Mouse (Mus musculus): ENCODE results near the gene Pear1. TPM values are rescaled to one million over a fixed set of nuclear protein-coding genes. Genes with fewer than 3 reads are reported as not detected.

The Pear1 gene
- polyA plus RNA-seq, 1 experiment from 2014 or later = 3.6 TPM

DNA sequence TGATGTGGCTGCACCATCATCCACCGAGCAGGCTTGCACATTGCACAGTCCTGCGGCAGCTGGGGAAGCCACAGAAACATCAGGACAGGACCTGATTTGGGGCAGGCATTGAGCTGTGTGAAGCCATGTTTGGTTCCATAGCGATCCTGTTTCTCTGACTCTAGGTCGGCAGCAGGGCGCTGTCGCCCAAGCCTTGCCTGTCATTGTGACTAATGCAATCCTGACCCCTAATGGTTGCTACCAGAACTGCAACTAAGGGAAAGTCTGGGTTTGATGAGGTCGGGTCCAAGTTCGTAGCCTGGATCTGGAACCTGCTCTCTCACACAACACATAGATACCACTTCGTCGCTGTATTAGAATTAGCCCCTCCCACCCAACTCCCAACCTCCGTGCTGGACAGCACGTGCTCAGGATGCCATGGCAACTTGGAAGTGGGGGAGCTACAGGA, 7.4 kb downstream of the Pear1 start:
- no peaks in the 10 kb centered on the region for H3K4me1 ChIP-seq (ENCODE audit: control insufficient read depth, insufficient read depth, low read length)
- ATAC-seq (ENCODE audit: low read depth) = peak; percentile 73
- H3K9ac ChIP-seq (replicated peaks; ENCODE audit: low read depth, low read length) = no peak overlapping the region
- no peaks in the 10 kb centered on the region for H3K9me3 ChIP-seq (ENCODE audit: control insufficient read depth, low read length)
- H3K4me3 ChIP-seq (ENCODE audit: low read depth, low read length) = no peak overlapping the region
- no peaks in the 10 kb centered on the region for H3K36me3 ChIP-seq (ENCODE audit: control insufficient read depth, insufficient read depth, low read length)
- 6% methylated on average over 12 of the region's 12 CpGs for WGBS
- no peaks in the 10 kb centered on the region for H3K27me3 ChIP-seq (ENCODE audit: control insufficient read depth, insufficient read depth, low read length)
- H3K4me2 ChIP-seq (ENCODE audit: low read depth, low read length) = no peak overlapping the region
- H3K27ac ChIP-seq (ENCODE audit: low read depth, low read length) = no peak overlapping the region

- H3K27me3 ChIP-seq (ENCODE audit: control insufficient read depth, insufficient read depth, low read length) = peaks cover under 1% of the 10 kb centered on the region; the same call in 1 of the 2 replicates
- ATAC-seq (ENCODE audit: low read depth) = 0 out of 2 replicates have a peak, but pooled peaks have one; percentile 33
- 59% methylated on average over 6 of the region's 6 CpGs for WGBS
Observed at GRCm38 (mm10) chr3:87816166-87816565, 7.9 kb downstream of the Pear1 start.

DNA sequence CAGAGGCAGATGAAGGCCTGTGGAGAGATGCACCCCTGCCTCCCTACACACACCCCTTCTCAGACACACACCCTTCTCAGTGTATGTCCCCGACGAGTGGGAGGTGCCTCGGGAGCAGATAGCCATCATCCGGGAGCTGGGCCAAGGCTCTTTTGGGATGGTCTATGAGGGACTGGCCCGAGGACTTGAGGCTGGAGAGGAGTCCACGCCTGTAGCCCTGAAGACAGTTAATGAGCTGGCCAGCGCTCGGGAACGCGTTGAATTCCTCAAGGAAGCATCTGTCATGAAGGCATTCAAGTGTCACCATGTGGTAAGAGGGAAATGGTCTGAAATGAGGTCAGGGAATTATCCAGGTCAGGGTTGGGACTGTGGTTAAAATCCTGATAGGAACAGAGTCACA, 11.2 kb downstream of the Pear1 start:
- ATAC-seq (ENCODE audit: low read depth) = no peak
- no peaks in the 10 kb centered on the region for H3K9me3 ChIP-seq (ENCODE audit: control insufficient read depth, low read length)
- 55% methylated on average over 10 of the region's 10 CpGs for WGBS
- H3K27me3 ChIP-seq (ENCODE audit: control insufficient read depth, insufficient read depth, low read length) = peaks cover 30% of the 10 kb centered on the region
- no peaks in the 10 kb centered on the region for H3K36me3 ChIP-seq (ENCODE audit: control insufficient read depth, insufficient read depth, low read length)
- no peak overlapping the region for H3K27ac ChIP-seq (ENCODE audit: low read depth, low read length)
- H3K9ac ChIP-seq (replicated peaks; ENCODE audit: low read depth, low read length) = no peak overlapping the region
- H3K4me3 ChIP-seq (ENCODE audit: low read depth, low read length) = no peak overlapping the region
- H3K4me1 ChIP-seq (ENCODE audit: control insufficient read depth, insufficient read depth, low read length) = no peaks in the 10 kb centered on the region
- no peak overlapping the region for H3K4me2 ChIP-seq (ENCODE audit: low read depth, low read length)

More at GRCm38 (mm10) chr3:87816166-87816565, 7.9 kb downstream of the Pear1 start:
- Histone ChIP-seq H3K4me2 (ENCODE audit: low read depth, low read length) (no peak overlapping the region), H3K36me3 (ENCODE audit: control insufficient read depth, insufficient read depth, low read length) (no peaks in the 10 kb centered on the region), H3K4me1 (ENCODE audit: control insufficient read depth, insufficient read depth, low read length) (no peaks in the 10 kb centered on the region), H3K4me3 (ENCODE audit: low read depth, low read length) (no peak overlapping the region), H3K9ac (replicated peaks; ENCODE audit: low read depth, low read length) (no peak overlapping the region), H3K27ac (ENCODE audit: low read depth, low read length) (no peak overlapping the region), H3K9me3 (ENCODE audit: control insufficient read depth, low read length) (no peaks in the 10 kb centered on the region)

DNA sequence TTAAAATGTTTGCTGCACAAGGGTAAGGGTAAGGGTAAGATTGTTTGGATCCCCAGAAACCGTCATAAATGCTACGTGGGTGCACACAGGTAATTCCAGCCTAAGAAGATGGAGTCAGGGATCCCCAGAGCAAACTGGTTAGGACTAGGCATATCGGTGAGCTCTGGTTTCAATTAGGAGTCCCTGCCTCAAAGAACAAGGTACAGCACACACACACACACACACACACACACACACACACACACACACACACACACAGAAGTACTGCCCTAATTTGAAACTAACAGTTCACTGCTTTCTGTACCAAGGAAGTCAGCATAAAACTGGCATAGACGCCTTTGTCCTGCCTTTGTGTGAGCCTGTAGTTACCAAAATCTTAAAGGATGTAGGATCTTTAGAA, 11.7 kb downstream of the Pear1 start:
- H3K4me2 ChIP-seq (ENCODE audit: low read depth, low read length) = no peak overlapping the region
- no peak overlapping the region for H3K9ac ChIP-seq (replicated peaks; ENCODE audit: low read depth, low read length)
- no peaks in the 10 kb centered on the region for H3K4me1 ChIP-seq (ENCODE audit: control insufficient read depth, insufficient read depth, low read length)
- no peak for ATAC-seq (ENCODE audit: low read depth)
- no peak overlapping the region for H3K27ac ChIP-seq (ENCODE audit: low read depth, low read length)
- no peak overlapping the region for H3K4me3 ChIP-seq (ENCODE audit: low read depth, low read length)
- 74% methylated on average over 4 of the region's 4 CpGs for WGBS
- peaks cover 30% of the 10 kb centered on the region for H3K27me3 ChIP-seq (ENCODE audit: control insufficient read depth, insufficient read depth, low read length)
- H3K9me3 ChIP-seq (ENCODE audit: control insufficient read depth, low read length) = no peaks in the 10 kb centered on the region
- H3K36me3 ChIP-seq (ENCODE audit: control insufficient read depth, insufficient read depth, low read length) = no peaks in the 10 kb centered on the region

GRCm38 (mm10) chr3:87811297-87811696, 12.8 kb downstream of the Pear1 start:
- Histone ChIP-seq H3K9ac (replicated peaks; ENCODE audit: low read depth, low read length) (no peak overlapping the region), H3K36me3 (ENCODE audit: control insufficient read depth, insufficient read depth, low read length) (no peaks in the 10 kb centered on the region), H3K27me3 (ENCODE audit: control insufficient read depth, insufficient read depth, low read length) (peaks cover 35% of the 10 kb centered on the region), H3K9me3 (ENCODE audit: control insufficient read depth, low read length) (no peaks in the 10 kb centered on the region), H3K4me2 (ENCODE audit: low read depth, low read length) (no peak overlapping the region), H3K4me3 (ENCODE audit: low read depth, low read length) (no peak overlapping the region), H3K27ac (ENCODE audit: low read depth, low read length) (no peak overlapping the region), H3K4me1 (ENCODE audit: control insufficient read depth, insufficient read depth, low read length) (no peaks in the 10 kb centered on the region)
- no peak for ATAC-seq (ENCODE audit: low read depth)
- WGBS = 89% methylated on average over 8 of the region's 8 CpGs

DNA sequence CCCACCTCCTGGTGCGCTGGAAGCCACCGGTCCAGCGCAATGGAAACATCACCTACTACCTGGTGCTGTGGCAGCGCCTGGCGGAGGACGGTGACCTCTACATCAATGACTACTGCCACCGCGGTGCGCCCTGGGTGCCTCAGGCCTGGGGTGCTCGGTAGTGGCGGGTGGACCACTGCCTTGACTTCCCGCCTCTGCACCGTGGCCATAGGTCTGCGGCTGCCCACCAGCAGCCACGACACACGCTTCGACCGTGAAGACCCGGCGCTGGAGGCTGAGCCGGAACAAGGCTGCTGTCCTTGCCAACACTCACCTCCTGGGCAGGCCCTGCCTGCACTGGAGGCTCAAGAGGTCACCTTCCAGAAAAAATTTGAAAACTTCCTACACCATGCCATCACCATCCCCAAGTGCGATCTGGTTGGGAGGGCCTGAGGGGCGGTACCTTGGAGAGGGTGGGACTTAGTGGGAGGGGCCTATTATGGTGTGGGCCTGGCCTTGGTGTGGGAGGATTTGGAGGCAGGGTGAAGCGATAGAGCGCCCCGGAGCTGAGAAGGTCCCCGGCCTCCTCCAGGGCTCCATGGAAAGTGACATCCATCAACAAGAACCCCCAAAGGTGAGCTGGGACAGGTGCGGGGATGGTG, 14.7 kb downstream of the Pear1 start:
- ATAC-seq (ENCODE audit: low read depth) = peak; percentile 41
- H3K4me3 ChIP-seq (ENCODE audit: low read depth, low read length) = no peak overlapping the region
- H3K9ac ChIP-seq (replicated peaks; ENCODE audit: low read depth, low read length) = no peak overlapping the region
- H3K9me3 ChIP-seq (ENCODE audit: control insufficient read depth, low read length) = no peaks in the 10 kb centered on the region
- no peaks in the 10 kb centered on the region for H3K4me1 ChIP-seq (ENCODE audit: control insufficient read depth, insufficient read depth, low read length)
- H3K4me2 ChIP-seq (ENCODE audit: low read depth, low read length) = no peak overlapping the region
- H3K36me3 ChIP-seq (ENCODE audit: control insufficient read depth, insufficient read depth, low read length) = no peaks in the 10 kb centered on the region
- peaks cover 39% of the 10 kb centered on the region for H3K27me3 ChIP-seq (ENCODE audit: control insufficient read depth, insufficient read depth, low read length)
- no peak overlapping the region for H3K27ac ChIP-seq (ENCODE audit: low read depth, low read length)
- WGBS = 9% methylated on average over 28 of the region's 28 CpGs

DNA sequence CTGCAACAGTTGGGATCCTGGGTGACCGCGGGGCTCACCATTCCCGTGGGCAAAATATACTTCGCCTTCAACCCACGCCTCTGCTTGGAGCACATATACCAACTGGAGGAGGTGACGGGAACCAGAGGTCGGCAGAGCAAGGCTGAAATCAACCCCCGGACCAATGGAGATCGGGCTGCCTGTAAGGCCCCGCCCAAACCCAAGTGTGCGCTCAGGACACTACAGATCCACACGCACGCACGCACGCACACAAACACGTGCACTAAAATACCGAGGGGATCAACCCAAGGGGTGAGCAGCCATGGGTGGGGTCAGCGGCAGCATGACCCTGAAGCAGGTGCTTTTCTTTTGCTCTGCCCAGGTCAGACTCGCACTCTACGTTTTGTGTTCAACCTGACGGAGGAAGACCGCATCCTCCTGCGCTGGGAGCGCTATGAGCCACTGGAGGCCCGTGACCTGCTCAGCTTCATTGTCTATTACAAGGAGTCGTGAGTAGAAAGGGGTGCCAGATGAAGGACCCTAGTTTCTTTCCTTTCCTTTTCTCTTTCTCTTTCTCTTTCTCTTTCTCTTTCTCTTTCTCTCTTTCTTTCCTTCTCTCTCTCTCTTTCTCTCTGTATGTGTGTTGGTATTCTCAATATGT, 19.9 kb downstream of the Pear1 start:
- Histone ChIP-seq H3K4me1 (ENCODE audit: control insufficient read depth, insufficient read depth, low read length) (no peaks in the 10 kb centered on the region), H3K27me3 (ENCODE audit: control insufficient read depth, insufficient read depth, low read length) (peaks cover 20% of the 10 kb centered on the region), H3K27ac (ENCODE audit: low read depth, low read length) (no peak overlapping the region), H3K4me2 (ENCODE audit: low read depth, low read length) (peak overlapping the region; percentile 35), H3K36me3 (ENCODE audit: control insufficient read depth, insufficient read depth, low read length) (no peaks in the 10 kb centered on the region), H3K9ac (replicated peaks; ENCODE audit: low read depth, low read length) (0 out of 2 replicates have a peak overlapping the region, but pooled peaks have one; percentile 25), H3K4me3 (ENCODE audit: low read depth, low read length) (peak overlapping the region; percentile 17; the same call in 1 of the 2 replicates), H3K9me3 (ENCODE audit: control insufficient read depth, low read length) (no peaks in the 10 kb centered on the region)
- 4% methylated on average over 26 of the region's 26 CpGs for WGBS
- no peak for ATAC-seq (ENCODE audit: low read depth)

DNA sequence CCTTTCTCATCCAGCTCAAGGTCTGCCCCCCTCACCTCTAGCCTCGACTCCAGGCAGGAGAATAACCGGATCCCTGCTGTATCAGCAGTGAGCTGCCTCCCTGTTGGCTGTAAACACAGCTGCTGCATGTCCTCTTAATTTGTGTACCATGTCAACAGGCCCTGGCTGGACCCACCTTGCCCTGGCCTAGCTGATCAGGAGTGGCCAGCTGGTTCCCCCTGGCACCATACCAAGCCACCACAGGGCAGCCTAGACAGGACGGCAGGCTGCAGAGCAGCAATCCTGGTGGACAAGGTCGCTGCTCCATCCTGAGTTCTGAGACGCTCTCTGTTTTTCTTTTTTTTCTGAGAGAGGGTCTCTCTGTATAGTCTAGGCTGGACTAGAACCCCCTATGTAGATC, 22.4 kb downstream of the Pear1 start:
- ATAC-seq (ENCODE audit: low read depth) = no peak
- 66% methylated on average over 5 of the region's 5 CpGs for WGBS
- H3K36me3 ChIP-seq (ENCODE audit: control insufficient read depth, insufficient read depth, low read length) = no peaks in the 10 kb centered on the region
- no peak overlapping the region for H3K4me2 ChIP-seq (ENCODE audit: low read depth, low read length)
- peaks cover 20% of the 10 kb centered on the region for H3K27me3 ChIP-seq (ENCODE audit: control insufficient read depth, insufficient read depth, low read length)
- no peak overlapping the region for H3K27ac ChIP-seq (ENCODE audit: low read depth, low read length)
- H3K4me1 ChIP-seq (ENCODE audit: control insufficient read depth, insufficient read depth, low read length) = peaks cover 3% of the 10 kb centered on the region; the same call in 1 of the 2 replicates
- no peak overlapping the region for H3K4me3 ChIP-seq (ENCODE audit: low read depth, low read length)
- no peak overlapping the region for H3K9ac ChIP-seq (replicated peaks; ENCODE audit: low read depth, low read length)
- no peaks in the 10 kb centered on the region for H3K9me3 ChIP-seq (ENCODE audit: control insufficient read depth, low read length)

GRCm38 (mm10) chr3:87796736-87797334, 27.3 kb downstream of the Pear1 start, which contains the start of gene Insrr:
TSS of gene Insrr (plus strand) at chr3:87796951.
- Histone ChIP-seq H3K9ac (replicated peaks; ENCODE audit: low read depth, low read length) (no peak within 1 kb of the TSS), H3K27me3 (ENCODE audit: control insufficient read depth, insufficient read depth, low read length) (peaks cover 45% of the 10 kb centered on the region), H3K36me3 (ENCODE audit: control insufficient read depth, insufficient read depth, low read length) (no peaks in the 10 kb centered on the region), H3K27ac (ENCODE audit: low read depth, low read length) (no peak within 1 kb of the TSS), H3K4me1 (ENCODE audit: control insufficient read depth, insufficient read depth, low read length) (peaks cover 10% of the 10 kb centered on the region; the same call in 1 of the 2 replicates), H3K4me3 (ENCODE audit: low read depth, low read length) (peak within 1 kb of the TSS; percentile 23; the same call in 1 of the 2 replicates), H3K9me3 (ENCODE audit: control insufficient read depth, low read length) (no peaks in the 10 kb centered on the region), H3K4me2 (ENCODE audit: low read depth, low read length) (peak within 1 kb of the TSS; percentile 32)
- under 1% methylated on average over 29 of the region's 29 CpGs for whole genome bisulfite sequencing
- ATAC-seq (ENCODE audit: low read depth) = no peak

Measured in neural tube, embryonic 14.5 days (tissue).